Mouse (Mus musculus) bone marrow macrophage, adult 2 months (primary cell): ENCODE results near the gene Lrrk2.

Experiments
- CTCF ChIP-seq: IDR thresholded peaks from 2 replicates; pipeline ENCODE4 v1.5.1; 2012; ENCODE audit warnings: low read depth, mild to moderate bottlenecking, low read length, moderate library complexity
- POLR2A ChIP-seq: IDR thresholded peaks from 2 replicates; pipeline ENCODE4 v1.6.1; 2012; ENCODE audit warnings: mild to moderate bottlenecking, low read depth, low read length, borderline replicate concordance

DNA sequence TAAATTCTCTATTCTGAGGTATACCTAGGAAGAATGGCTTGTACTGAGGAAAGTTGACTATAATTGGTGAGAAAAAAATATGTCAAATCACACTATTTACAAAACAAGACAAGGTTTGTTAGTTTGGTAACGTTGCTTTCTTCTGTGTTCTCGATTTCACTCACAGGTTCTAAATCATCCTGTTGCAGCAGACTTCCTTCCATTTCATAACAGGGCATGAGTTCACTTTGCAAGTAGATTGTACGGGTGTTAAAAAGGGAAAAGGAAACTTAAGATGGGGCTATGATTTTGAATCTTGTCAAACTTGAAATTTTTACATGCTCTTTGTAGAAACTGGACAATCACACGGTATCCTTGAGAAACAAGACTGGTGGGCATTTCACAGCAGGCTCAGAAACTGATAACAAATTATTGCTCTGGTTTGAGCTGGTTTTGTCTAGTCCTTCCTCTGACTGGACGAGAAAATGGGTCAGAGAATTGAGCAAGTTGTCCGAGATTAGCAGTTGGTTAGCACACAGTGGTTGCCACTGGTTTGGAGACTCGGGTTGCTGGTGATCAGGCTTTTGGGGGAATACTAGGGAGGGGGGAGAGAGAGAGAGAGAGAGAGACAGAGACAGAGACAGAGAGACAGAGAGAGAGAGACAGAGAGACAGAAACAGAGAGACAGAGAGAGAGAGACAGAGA, 13.0 kb downstream of the Lrrk2 start:
- TF ChIP-seq CTCF (no peak), POLR2A (no peak)
